Mouse (Mus musculus): ENCODE results near the gene Hba-a1. TPM values are rescaled to one million over a fixed set of nuclear protein-coding genes. Genes with fewer than 3 reads are reported as not detected.

Gene Hba-a1
- polyA plus RNA-seq, 1 experiment from 2014 or later: 2,517 TPM

DNA sequence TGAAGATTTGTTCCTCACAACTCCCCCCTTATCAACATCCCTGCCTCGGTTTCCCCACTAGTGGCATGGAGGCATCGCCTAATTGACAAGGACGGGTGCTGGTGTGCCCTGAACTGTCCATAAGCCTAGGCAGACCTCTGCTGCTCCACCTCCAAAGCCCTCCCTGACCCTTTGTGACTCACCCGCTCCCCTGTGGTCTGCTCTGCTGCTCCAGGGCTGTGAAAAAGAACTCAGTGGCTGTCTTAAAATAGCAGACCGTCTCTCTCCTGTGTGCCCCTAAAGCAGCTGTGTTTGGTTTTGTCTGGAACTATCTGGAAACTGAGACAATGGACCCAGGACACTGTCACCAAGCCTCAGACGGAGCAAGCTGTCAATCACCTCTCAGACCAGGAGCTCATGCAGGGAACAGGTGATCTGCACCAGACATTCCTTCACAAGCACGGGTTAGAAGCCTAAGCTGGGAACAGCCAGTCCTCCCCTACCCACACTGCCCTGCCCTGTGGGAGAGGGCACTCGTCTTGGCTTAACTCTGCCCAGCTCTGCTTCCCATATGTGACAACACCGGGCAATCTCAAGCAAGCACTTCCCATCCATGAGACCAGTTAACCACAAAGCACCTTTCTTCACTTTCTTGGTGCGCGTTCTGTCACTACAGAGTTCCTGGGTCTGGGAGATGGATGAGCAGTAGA is 37.3 kb downstream of the Hba-a1 start:
- H3K4me2 ChIP-seq (replicated peaks): no peak overlapping the region
- H3K4me1 ChIP-seq (replicated peaks; ENCODE audit: control insufficient read depth, insufficient read depth, low read length): no peaks in the 10 kb centered on the region
- H3K9me3 ChIP-seq (ENCODE audit: control insufficient read depth, low read length): no peaks in the 10 kb centered on the region
- H3K27ac ChIP-seq: no peak overlapping the region
- no peaks in the 10 kb centered on the region for H3K27me3 ChIP-seq (ENCODE audit: control insufficient read depth, insufficient read depth, low read length)
- 66% methylated on average over 11 of the region's 11 CpGs for WGBS
- ATAC-seq (ENCODE audit: low FRiP score) (no peak), DNase-seq (ENCODE audit: low spot score) (no peak)
- H3K4me3 ChIP-seq (replicated peaks; ENCODE audit: low read length): no peak overlapping the region
- H3K9ac ChIP-seq: no peak overlapping the region
- no peaks in the 10 kb centered on the region for H3K36me3 ChIP-seq (replicated peaks; ENCODE audit: control insufficient read depth, insufficient read depth)

DNA sequence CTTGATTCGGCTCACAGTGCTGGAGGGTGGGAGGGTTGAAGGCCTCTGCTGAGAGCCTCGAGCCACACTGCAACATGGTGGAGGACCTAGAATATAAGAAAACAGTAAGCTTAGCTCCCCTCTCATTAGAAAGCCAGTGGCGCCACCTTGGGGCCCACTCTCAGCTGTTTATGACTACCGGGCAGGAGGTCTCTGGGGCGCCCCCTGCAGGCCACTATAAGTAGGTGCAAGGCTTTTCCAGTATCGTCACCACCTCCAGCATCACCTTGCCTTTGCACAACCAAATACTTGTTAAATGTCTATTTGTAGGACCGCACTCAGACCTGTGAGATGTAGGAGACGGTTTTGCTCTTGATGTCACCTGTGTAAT is 37.9 kb downstream of the Hba-a1 start:
- H3K36me3 ChIP-seq (replicated peaks; ENCODE audit: control insufficient read depth, insufficient read depth): no peaks in the 10 kb centered on the region
- no peaks in the 10 kb centered on the region for H3K27me3 ChIP-seq (ENCODE audit: control insufficient read depth, insufficient read depth, low read length)
- ATAC-seq (ENCODE audit: low FRiP score): no peak
- H3K4me3 ChIP-seq (replicated peaks; ENCODE audit: low read length): no peak overlapping the region
- H3K4me2 ChIP-seq (replicated peaks): no peak overlapping the region
- H3K9ac ChIP-seq: no peak overlapping the region
- 40% methylated on average over 8 of the region's 8 CpGs for whole genome bisulfite sequencing
- no peak overlapping the region for H3K27ac ChIP-seq
- H3K9me3 ChIP-seq (ENCODE audit: control insufficient read depth, low read length): no peaks in the 10 kb centered on the region
- DNase-seq (ENCODE audit: low spot score): peak; percentile 40
- H3K4me1 ChIP-seq (replicated peaks; ENCODE audit: control insufficient read depth, insufficient read depth, low read length): no peaks in the 10 kb centered on the region

DNA sequence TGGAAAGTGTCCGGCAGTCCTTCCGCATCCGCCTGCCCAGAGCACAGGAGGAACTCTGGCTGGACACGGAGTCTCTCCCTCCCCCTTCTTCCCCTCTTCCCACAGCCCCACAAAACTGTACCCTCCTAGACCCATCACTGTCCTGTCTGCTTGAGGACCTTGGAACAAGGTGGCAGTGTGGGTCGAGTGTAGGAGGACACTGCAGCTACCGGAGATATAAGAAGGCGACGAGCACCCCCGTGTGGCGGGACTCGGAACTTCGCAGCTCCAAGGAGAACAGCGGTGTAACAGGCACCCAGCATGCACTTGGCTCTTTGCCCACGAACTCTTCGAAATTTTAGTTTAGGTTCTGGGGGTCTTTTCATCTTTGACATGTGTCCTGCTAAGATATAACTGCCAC is 41.3 kb downstream of the Hba-a1 start:
- no peaks in the 10 kb centered on the region for H3K9me3 ChIP-seq (ENCODE audit: control insufficient read depth, low read length)
- H3K27ac ChIP-seq: no peak overlapping the region
- no peaks in the 10 kb centered on the region for H3K4me1 ChIP-seq (replicated peaks; ENCODE audit: control insufficient read depth, insufficient read depth, low read length)
- DNase-seq (ENCODE audit: low spot score) (peak; percentile 92), ATAC-seq (ENCODE audit: low FRiP score) (peak; percentile 92)
- whole genome bisulfite sequencing: 13% methylated on average over 15 of the region's 15 CpGs
- H3K36me3 ChIP-seq (replicated peaks; ENCODE audit: control insufficient read depth, insufficient read depth): no peaks in the 10 kb centered on the region
- no peak overlapping the region for H3K4me3 ChIP-seq (replicated peaks; ENCODE audit: low read length)
- H3K9ac ChIP-seq: no peak overlapping the region
- H3K4me2 ChIP-seq (replicated peaks): peak overlapping the region; percentile 27; the same call in 1 of the 2 replicates
- H3K27me3 ChIP-seq (ENCODE audit: control insufficient read depth, insufficient read depth, low read length): no peaks in the 10 kb centered on the region

DNA sequence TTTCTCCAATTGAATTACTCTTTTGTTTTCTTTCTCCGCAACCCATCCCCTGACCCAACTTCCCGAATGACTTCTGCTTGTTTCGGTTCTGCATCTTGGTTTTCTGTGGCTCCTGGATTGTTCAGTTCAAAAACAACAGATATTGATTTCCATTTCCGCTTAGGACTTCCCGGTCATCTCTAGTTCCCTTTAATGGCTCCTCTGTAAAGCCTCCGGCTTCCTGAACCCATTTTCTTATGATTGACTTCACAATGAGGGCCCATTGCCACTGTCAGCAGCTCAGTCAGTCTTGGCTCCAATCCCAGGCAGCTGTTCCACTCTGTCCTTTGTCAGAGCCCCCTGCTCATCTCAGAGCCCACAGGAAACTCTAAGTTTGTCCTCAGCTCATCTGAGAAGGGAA is 47.8 kb downstream of the Hba-a1 start:
- 39% methylated on average over 6 of the region's 6 CpGs for WGBS
- Histone ChIP-seq H3K9me3 (ENCODE audit: control insufficient read depth, low read length) (no peaks in the 10 kb centered on the region), H3K4me1 (replicated peaks; ENCODE audit: control insufficient read depth, insufficient read depth, low read length) (no peaks in the 10 kb centered on the region; the same call in 1 of the 2 replicates), H3K9ac (no peak overlapping the region), H3K4me3 (replicated peaks; ENCODE audit: low read length) (no peak overlapping the region), H3K27ac (peak overlapping the region; percentile 1; the same call in 1 of the 2 replicates), H3K27me3 (ENCODE audit: control insufficient read depth, insufficient read depth, low read length) (no peaks in the 10 kb centered on the region), H3K4me2 (replicated peaks) (no peak overlapping the region), H3K36me3 (replicated peaks; ENCODE audit: control insufficient read depth, insufficient read depth) (no peaks in the 10 kb centered on the region)
- no peak for ATAC-seq (ENCODE audit: low FRiP score)
- DNase-seq (ENCODE audit: low spot score): peak; percentile 52

DNA sequence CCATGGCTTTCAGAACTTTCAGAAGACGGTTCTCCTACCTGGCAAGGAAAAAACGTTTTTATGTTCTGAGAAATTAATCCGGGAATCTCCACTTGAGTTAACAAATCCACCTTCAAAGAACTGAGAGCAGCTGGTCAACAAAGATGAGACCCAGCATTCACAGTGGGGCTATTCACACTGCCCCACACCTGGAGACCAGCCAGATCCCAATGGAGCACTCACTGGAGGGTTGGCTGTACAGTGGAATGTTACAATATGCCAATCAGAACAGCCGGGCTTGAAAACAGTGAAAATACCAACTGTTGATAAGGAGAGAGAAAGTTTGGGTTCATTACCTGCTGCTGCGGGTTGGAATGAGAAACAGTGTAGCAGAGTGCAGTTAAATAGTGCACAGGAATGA is 48.5 kb downstream of the Hba-a1 start:
- Histone ChIP-seq H3K4me2 (replicated peaks) (no peak overlapping the region), H3K4me3 (replicated peaks; ENCODE audit: low read length) (no peak overlapping the region), H3K36me3 (replicated peaks; ENCODE audit: control insufficient read depth, insufficient read depth) (no peaks in the 10 kb centered on the region), H3K9me3 (ENCODE audit: control insufficient read depth, low read length) (peaks cover 2% of the 10 kb centered on the region; the same call in 1 of the 2 replicates), H3K9ac (no peak overlapping the region), H3K27me3 (ENCODE audit: control insufficient read depth, insufficient read depth, low read length) (no peaks in the 10 kb centered on the region), H3K27ac (no peak overlapping the region), H3K4me1 (replicated peaks; ENCODE audit: control insufficient read depth, insufficient read depth, low read length) (no peaks in the 10 kb centered on the region; the same call in 1 of the 2 replicates)
- no peak for DNase-seq (ENCODE audit: low spot score)
- WGBS: 72% methylated on average over 5 of the region's 5 CpGs
- ATAC-seq (ENCODE audit: low FRiP score): no peak

DNA sequence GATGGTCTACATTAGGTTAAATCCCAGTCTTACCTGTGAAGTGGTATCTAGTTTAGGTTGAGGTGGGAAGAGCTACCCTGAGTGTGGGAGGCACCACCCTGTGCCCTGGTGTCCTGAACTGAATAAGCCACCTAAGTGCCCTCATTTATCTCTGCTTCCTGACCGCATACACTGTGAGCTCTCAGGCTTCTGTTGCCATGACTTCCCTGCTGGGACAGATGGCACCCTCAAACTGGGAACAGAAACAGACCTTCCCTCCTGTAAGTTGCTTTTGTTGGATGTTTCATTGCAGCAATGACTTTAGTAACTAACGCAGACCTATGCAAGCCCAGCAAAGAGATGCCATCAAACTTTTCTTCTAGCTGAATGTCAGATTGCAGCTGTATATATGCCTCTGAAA is 49.9 kb downstream of the Hba-a1 start:
- Histone ChIP-seq H3K9me3 (ENCODE audit: control insufficient read depth, low read length) (peaks cover 5% of the 10 kb centered on the region; the same call in 1 of the 2 replicates), H3K36me3 (replicated peaks; ENCODE audit: control insufficient read depth, insufficient read depth) (no peaks in the 10 kb centered on the region), H3K4me3 (replicated peaks; ENCODE audit: low read length) (no peak overlapping the region), H3K27ac (no peak overlapping the region), H3K4me2 (replicated peaks) (no peak overlapping the region), H3K27me3 (ENCODE audit: control insufficient read depth, insufficient read depth, low read length) (no peaks in the 10 kb centered on the region), H3K4me1 (replicated peaks; ENCODE audit: control insufficient read depth, insufficient read depth, low read length) (no peaks in the 10 kb centered on the region; the same call in 1 of the 2 replicates), H3K9ac (no peak overlapping the region)
- ATAC-seq (ENCODE audit: low FRiP score) (no peak), DNase-seq (ENCODE audit: low spot score) (no peak)
- whole genome bisulfite sequencing: 75% methylated on average over 2 of the region's 2 CpGs

Other genes with a start within 250 kb of the Hba-a1 start
- not detected in 2 replicates for gene Il9r, start 83.2 kb upstream of the Hba-a1 start, polyA plus RNA-seq (2014; fragmentation: Nextera tagmentation; extraction: Ambion mirVana)
- 48.6 and 49.9 TPM in 2 replicates for gene Snrnp25, start 78.1 kb upstream of the Hba-a1 start, polyA plus RNA-seq (2014; fragmentation: Nextera tagmentation; extraction: Ambion mirVana)
- gene Rhbdf1, start 61.2 kb upstream of the Hba-a1 start, polyA plus RNA-seq (2014; fragmentation: Nextera tagmentation; extraction: Ambion mirVana): 18.9 and 20.0 TPM in 2 replicates
- 29.7 and 37.5 TPM in 2 replicates for gene Mpg, start 57.0 kb upstream of the Hba-a1 start, polyA plus RNA-seq (2014; fragmentation: Nextera tagmentation; extraction: Ambion mirVana)
- 23.7 and 35.3 TPM in 2 replicates for gene Nprl3, start 15.8 kb upstream of the Hba-a1 start, polyA plus RNA-seq (2014; fragmentation: Nextera tagmentation; extraction: Ambion mirVana)
- 38.0 and 95.6 TPM in 2 replicates for gene Hba-x, start 7.1 kb upstream of the Hba-a1 start, polyA plus RNA-seq (2014; fragmentation: Nextera tagmentation; extraction: Ambion mirVana)
- gene Hbq1b, start 3.5 kb downstream of the Hba-a1 start, polyA plus RNA-seq (2014; fragmentation: Nextera tagmentation; extraction: Ambion mirVana): 0.82 TPM in 1 of 2 replicates, not detected in the other
- gene Hba-a2, start 13.0 kb downstream of the Hba-a1 start, polyA plus RNA-seq (2014; fragmentation: Nextera tagmentation; extraction: Ambion mirVana): 6,611 and 7,624 TPM in 2 replicates
- gene Hbq1a, start 16.6 kb downstream of the Hba-a1 start, polyA plus RNA-seq (2014; fragmentation: Nextera tagmentation; extraction: Ambion mirVana): 0.96 and 1.2 TPM in 2 replicates
- gene Sh3pxd2b, start 64.3 kb downstream of the Hba-a1 start, polyA plus RNA-seq (2014; fragmentation: Nextera tagmentation; extraction: Ambion mirVana): 21.8 and 23.4 TPM in 2 replicates
- gene Ubtd2, start 171.9 kb downstream of the Hba-a1 start, polyA plus RNA-seq (2014; fragmentation: Nextera tagmentation; extraction: Ambion mirVana): 53.7 and 55.9 TPM in 2 replicates
- gene Efcab9, start 248.6 kb downstream of the Hba-a1 start, polyA plus RNA-seq (2014; fragmentation: Nextera tagmentation; extraction: Ambion mirVana): not detected in 2 replicates
- gene Stk10, start 249.8 kb downstream of the Hba-a1 start, polyA plus RNA-seq (2014; fragmentation: Nextera tagmentation; extraction: Ambion mirVana): 1.8 and 2.2 TPM in 2 replicates

Data from hindbrain, embryonic 14.5 days (tissue).